Mouse (Mus musculus): Measurements from ENCODE around the gene Vps51. TPM values are rescaled to one million over a fixed set of nuclear protein-coding genes. Genes with fewer than 3 reads are reported as not detected.
A peak's percentile ranks its signal among the peaks of the same experiment; 100 is the strongest.

Vps51 gene
- polyA plus RNA-seq, 1 experiment from 2014 or later = 48.1 TPM

DNA sequence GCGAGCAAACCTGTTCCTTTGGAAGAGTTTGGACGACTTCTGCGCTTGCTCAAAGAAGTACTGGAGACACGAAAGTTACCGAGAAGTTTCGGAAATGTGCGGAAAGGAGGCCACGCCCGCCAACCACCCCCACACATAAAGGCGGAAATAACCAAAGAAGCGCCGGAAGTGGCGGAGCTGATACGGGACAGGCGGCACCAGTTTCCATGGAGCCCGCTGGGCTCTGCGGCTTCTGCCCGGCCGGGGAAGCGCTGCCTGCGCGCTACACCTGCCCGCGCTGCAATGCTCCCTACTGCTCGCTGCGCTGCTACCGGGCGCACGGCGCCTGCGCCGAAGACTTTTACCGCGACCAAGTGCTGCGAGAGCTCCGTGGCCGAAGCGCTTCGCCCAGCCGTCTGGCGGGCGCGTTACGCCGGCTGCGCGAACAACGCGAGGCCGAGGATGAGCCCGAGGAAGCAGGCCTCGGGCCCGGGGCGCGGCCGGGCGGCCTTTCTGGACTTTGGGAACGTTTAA, 16.0 kb downstream of the Vps51 start, which contains the start of gene Znhit2:
Gene Znhit2, plus strand, starts transcription at position 172 of the 513 bp plus-strand sequence.
- WGBS = under 1% methylated on average over 58 of the region's 58 CpGs
- Histone ChIP-seq H3K9me3 (no peaks in the 10 kb centered on the region), H3K27me3 (replicated peaks) (no peaks in the 10 kb centered on the region), H3K4me3 (peak within 1 kb of the TSS; percentile 91), H3K4me1 (peaks cover 38% of the 10 kb centered on the region), H3K36me3 (peaks cover 18% of the 10 kb centered on the region), H3K27ac (replicated peaks) (peak within 1 kb of the TSS; percentile 95), H3K9ac (peak within 1 kb of the TSS; percentile 98), H3K4me2 (peak within 1 kb of the TSS; percentile 93)
- peak; percentile 54; the same call in 1 of the 2 replicates for ATAC-seq (ENCODE audit: extremely low read depth, insufficient number of reproducible peaks, low FRiP score, low TSS enrichment)

DNA sequence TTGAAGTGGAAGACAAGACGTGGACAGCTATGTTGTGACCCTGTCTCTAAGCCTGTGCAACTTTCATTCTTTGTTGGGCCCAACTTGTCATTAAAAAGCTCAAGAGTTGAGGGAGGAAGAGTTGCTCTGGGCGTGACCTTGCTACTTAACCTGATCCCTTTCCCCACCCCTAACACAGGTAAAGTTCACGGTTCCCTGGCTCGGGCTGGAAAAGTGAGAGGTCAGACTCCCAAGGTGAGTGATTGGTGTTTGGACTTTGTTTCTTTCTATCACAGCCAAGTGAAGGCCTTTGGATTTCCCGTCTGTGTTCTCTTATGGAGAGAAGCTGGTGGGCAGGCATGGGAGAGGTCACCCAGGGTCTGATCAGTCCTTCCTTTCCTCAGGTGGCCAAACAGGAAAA, 18.1 kb downstream of the Vps51 start:
- Histone ChIP-seq H3K4me2 (peak overlapping the region; percentile 80), H3K27me3 (replicated peaks) (no peaks in the 10 kb centered on the region), H3K9ac (peak overlapping the region; percentile 96), H3K36me3 (peaks cover 37% of the 10 kb centered on the region), H3K4me3 (peak overlapping the region; percentile 69), H3K9me3 (no peaks in the 10 kb centered on the region), H3K4me1 (peaks cover 45% of the 10 kb centered on the region), H3K27ac (replicated peaks) (0 out of 2 replicates have a peak overlapping the region, but pooled peaks have one; percentile 75)
- no peak for ATAC-seq (ENCODE audit: extremely low read depth, insufficient number of reproducible peaks, low FRiP score, low TSS enrichment)
- WGBS = 74% methylated on average over 5 of the region's 5 CpGs

GRCm38 (mm10) chr19:6058513-6058912, 18.5 kb downstream of the Vps51 start:
- no peaks in the 10 kb centered on the region for H3K27me3 ChIP-seq (replicated peaks)
- 28% methylated on average over 5 of the region's 5 CpGs for WGBS
- no peaks in the 10 kb centered on the region for H3K9me3 ChIP-seq
- peaks cover 45% of the 10 kb centered on the region for H3K4me1 ChIP-seq
- peak overlapping the region; percentile 75 for H3K27ac ChIP-seq (replicated peaks)
- peaks cover 42% of the 10 kb centered on the region for H3K36me3 ChIP-seq
- H3K9ac ChIP-seq = peak overlapping the region; percentile 96
- peak overlapping the region; percentile 69 for H3K4me3 ChIP-seq
- ATAC-seq (ENCODE audit: extremely low read depth, insufficient number of reproducible peaks, low FRiP score, low TSS enrichment) = no peak
- peak overlapping the region; percentile 80 for H3K4me2 ChIP-seq

- no peaks in the 10 kb centered on the region for H3K9me3 ChIP-seq
- H3K4me3 ChIP-seq = peak within 1 kb of the TSS; percentile 69
- H3K4me2 ChIP-seq = peak within 1 kb of the TSS; percentile 87
- WGBS = under 1% methylated on average over 55 of the region's 63 CpGs
- no peaks in the 10 kb centered on the region for H3K27me3 ChIP-seq (replicated peaks)
- ATAC-seq (ENCODE audit: extremely low read depth, insufficient number of reproducible peaks, low FRiP score, low TSS enrichment) = peak; percentile 91
- H3K9ac ChIP-seq = peak within 1 kb of the TSS; percentile 96
- peaks cover 52% of the 10 kb centered on the region for H3K36me3 ChIP-seq
- peak within 1 kb of the TSS; percentile 75 for H3K27ac ChIP-seq (replicated peaks)
- peaks cover 40% of the 10 kb centered on the region for H3K4me1 ChIP-seq
Observed at GRCm38 (mm10) chr19:6057313-6058096, 19.5 kb downstream of the Vps51 start, which contains the start of the genes Mrpl49 and Fau. TSS of gene Mrpl49 (minus strand) at chr19:6057785. TSS of gene Fau (plus strand) at chr19:6057844.

- 59% methylated on average over 4 of the region's 4 CpGs for WGBS
- no peak overlapping the region for H3K27ac ChIP-seq (replicated peaks)
- no peak for ATAC-seq (ENCODE audit: extremely low read depth, insufficient number of reproducible peaks, low FRiP score, low TSS enrichment)
- H3K9me3 ChIP-seq = no peaks in the 10 kb centered on the region
- peak overlapping the region; percentile 69 for H3K4me3 ChIP-seq
- H3K4me2 ChIP-seq = peak overlapping the region; percentile 87
- H3K4me1 ChIP-seq = peaks cover 35% of the 10 kb centered on the region
- H3K36me3 ChIP-seq = peaks cover 60% of the 10 kb centered on the region
- H3K9ac ChIP-seq = peak overlapping the region; percentile 95
- H3K27me3 ChIP-seq (replicated peaks) = no peaks in the 10 kb centered on the region
Observed at GRCm38 (mm10) chr19:6056696-6057095, 20.3 kb downstream of the Vps51 start.

- Histone ChIP-seq H3K27me3 (replicated peaks) (no peaks in the 10 kb centered on the region), H3K36me3 (peaks cover 74% of the 10 kb centered on the region), H3K4me2 (no peak overlapping the region), H3K4me1 (peaks cover 30% of the 10 kb centered on the region), H3K9ac (no peak overlapping the region; the same call in 1 of the 2 replicates), H3K9me3 (no peaks in the 10 kb centered on the region), H3K4me3 (no peak overlapping the region), H3K27ac (replicated peaks) (no peak overlapping the region)
- 85% methylated on average over 5 of the region's 5 CpGs for WGBS
- ATAC-seq (ENCODE audit: extremely low read depth, insufficient number of reproducible peaks, low FRiP score, low TSS enrichment) = no peak
Observed at GRCm38 (mm10) chr19:6054296-6054695, 22.7 kb downstream of the Vps51 start.

DNA sequence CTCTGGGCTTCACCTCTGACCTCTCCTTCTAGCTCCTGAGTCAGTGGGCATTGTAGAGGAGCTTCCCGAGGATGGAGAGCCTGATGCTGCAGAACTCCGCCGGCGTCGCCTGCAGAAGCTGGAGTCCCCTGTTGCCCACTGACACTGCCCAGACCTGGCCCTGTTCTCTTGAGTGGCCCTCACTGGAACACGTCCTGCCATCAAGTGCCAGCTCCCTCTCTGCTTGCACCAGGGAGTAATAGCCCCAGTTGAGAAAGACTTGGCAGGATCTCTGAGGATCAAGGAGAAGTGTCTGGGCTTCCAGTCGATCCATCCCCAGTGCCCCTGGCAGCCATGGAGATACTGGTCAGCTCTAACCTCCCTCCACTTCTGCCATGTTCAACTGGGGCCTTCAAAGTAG, 24.5 kb downstream of the Vps51 start:
- H3K4me3 ChIP-seq = no peak overlapping the region
- ATAC-seq (ENCODE audit: extremely low read depth, insufficient number of reproducible peaks, low FRiP score, low TSS enrichment) = no peak
- H3K4me1 ChIP-seq = peaks cover 35% of the 10 kb centered on the region
- no peak overlapping the region for H3K4me2 ChIP-seq
- WGBS = 71% methylated on average over 7 of the region's 7 CpGs
- H3K36me3 ChIP-seq = peaks cover 78% of the 10 kb centered on the region
- H3K27ac ChIP-seq (replicated peaks) = no peak overlapping the region
- H3K9me3 ChIP-seq = no peaks in the 10 kb centered on the region
- H3K9ac ChIP-seq = no peak overlapping the region
- no peaks in the 10 kb centered on the region for H3K27me3 ChIP-seq (replicated peaks)

DNA sequence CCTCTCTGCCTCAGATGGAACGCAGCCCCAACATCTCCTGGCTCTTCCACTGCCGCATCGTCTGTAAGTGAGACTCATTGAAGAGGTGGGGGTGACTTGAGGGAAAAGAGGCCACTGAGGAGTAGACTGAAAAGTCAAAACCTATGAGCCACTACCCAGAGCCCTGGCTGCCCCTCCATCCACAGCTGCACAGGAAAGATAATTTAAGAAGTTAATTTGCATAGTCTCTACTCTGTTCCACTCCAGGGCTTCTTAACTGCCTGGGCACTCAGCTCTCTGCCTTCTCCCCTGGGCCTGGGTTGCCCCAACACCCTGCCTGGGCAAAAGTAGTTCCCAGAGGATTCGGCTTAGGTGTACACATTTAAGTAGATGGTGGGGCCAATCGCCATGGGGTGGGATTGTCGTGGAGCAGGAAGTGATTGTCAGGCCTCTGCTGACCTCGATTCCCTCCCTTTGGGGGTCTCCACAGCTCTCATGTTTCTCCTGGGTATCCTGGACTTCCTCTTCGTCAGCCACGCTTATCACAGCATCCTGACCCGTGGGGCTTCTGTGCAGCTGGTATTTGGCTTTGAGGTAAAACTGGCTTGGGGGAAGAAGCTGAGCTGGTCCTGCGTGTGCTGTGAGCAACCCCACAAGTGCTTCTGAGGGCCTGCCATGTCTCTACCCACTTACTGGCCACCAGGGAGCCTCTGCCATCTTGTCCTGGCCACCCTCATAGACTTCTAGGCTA, 28.2 kb downstream of the Vps51 start:
- Histone ChIP-seq H3K36me3 (peaks cover 58% of the 10 kb centered on the region), H3K4me1 (peaks cover 29% of the 10 kb centered on the region), H3K4me3 (0 out of 2 replicates have a peak overlapping the region, but pooled peaks have one; percentile 2), H3K4me2 (no peak overlapping the region; the same call in 1 of the 2 replicates), H3K27me3 (replicated peaks) (no peaks in the 10 kb centered on the region), H3K9me3 (no peaks in the 10 kb centered on the region), H3K27ac (replicated peaks) (no peak overlapping the region), H3K9ac (peak overlapping the region; percentile 40; the same call in 1 of the 2 replicates)
- WGBS = 81% methylated on average over 11 of the region's 11 CpGs
- no peak for ATAC-seq (ENCODE audit: extremely low read depth, insufficient number of reproducible peaks, low FRiP score, low TSS enrichment)

GRCm38 (mm10) chr19:6047899-6048166, 29.2 kb downstream of the Vps51 start:
- peak overlapping the region; percentile 96 for H3K4me3 ChIP-seq
- H3K27ac ChIP-seq (replicated peaks) = peak overlapping the region; percentile 99; the same call in 1 of the 2 replicates
- H3K27me3 ChIP-seq (replicated peaks) = no peaks in the 10 kb centered on the region
- peak overlapping the region; percentile 96 for H3K9ac ChIP-seq
- WGBS = 80% methylated on average over 8 of the region's 8 CpGs
- H3K4me2 ChIP-seq = peak overlapping the region; percentile 99
- H3K9me3 ChIP-seq = no peaks in the 10 kb centered on the region
- H3K4me1 ChIP-seq = peaks cover 29% of the 10 kb centered on the region
- H3K36me3 ChIP-seq = peaks cover 48% of the 10 kb centered on the region
- no peak for ATAC-seq (ENCODE audit: extremely low read depth, insufficient number of reproducible peaks, low FRiP score, low TSS enrichment)

GRCm38 (mm10) chr19:6047154-6047898, 29.7 kb downstream of the Vps51 start:
- Histone ChIP-seq H3K4me2 (peak overlapping the region; percentile 99), H3K4me3 (peak overlapping the region; percentile 96), H3K27me3 (replicated peaks) (no peaks in the 10 kb centered on the region), H3K36me3 (peaks cover 43% of the 10 kb centered on the region), H3K9ac (peak overlapping the region; percentile 96), H3K9me3 (no peaks in the 10 kb centered on the region), H3K27ac (replicated peaks) (peak overlapping the region; percentile 99), H3K4me1 (peaks cover 29% of the 10 kb centered on the region)
- peak; percentile 19; the same call in 1 of the 2 replicates for ATAC-seq (ENCODE audit: extremely low read depth, insufficient number of reproducible peaks, low FRiP score, low TSS enrichment)
- WGBS = 1% methylated on average over 43 of the region's 44 CpGs
